Mouse (Mus musculus): ENCODE results near the gene Chmp6.

DNA sequence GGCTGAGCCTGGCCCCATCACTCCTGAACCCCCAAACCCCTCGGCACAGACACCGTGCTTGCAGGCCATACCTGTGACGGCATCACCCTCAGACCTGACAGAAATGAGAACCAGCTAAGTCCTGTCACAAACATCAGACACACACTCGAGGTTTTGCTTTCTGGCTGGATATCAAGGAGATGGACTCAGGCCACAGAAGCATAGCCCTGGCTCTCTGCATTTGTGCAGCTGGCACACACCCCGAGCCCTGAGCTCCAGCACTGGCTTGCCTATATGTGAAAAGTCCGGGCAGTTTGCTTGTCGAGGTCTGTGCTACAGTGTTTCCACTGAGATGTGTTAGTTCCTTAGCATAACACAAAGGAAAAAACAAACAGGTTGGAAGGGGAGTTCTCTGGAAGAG lies 5.5 kb upstream of the Chmp6 start:
- no peak for TF ChIP-seq CTCF (IDR thresholded peaks at IDR 0.05; ENCODE audit: low read depth)
- TF ChIP-seq EP300 (IDR thresholded peaks at IDR 0.05; ENCODE audit: low read depth) = no peak

All from liver, embryonic 14.5 days (tissue).